Mouse (Mus musculus): Measurements from ENCODE around the gene Oit1. TPM values are rescaled to one million over a fixed set of nuclear protein-coding genes. Genes with fewer than 3 reads are reported as not detected.

Gene Oit1
- polyA plus RNA-seq (2015; fragmentation: Nextera tagmentation; extraction: Ambion mirVana) = 0.22 and 1.7 TPM in 2 replicates

DNA sequence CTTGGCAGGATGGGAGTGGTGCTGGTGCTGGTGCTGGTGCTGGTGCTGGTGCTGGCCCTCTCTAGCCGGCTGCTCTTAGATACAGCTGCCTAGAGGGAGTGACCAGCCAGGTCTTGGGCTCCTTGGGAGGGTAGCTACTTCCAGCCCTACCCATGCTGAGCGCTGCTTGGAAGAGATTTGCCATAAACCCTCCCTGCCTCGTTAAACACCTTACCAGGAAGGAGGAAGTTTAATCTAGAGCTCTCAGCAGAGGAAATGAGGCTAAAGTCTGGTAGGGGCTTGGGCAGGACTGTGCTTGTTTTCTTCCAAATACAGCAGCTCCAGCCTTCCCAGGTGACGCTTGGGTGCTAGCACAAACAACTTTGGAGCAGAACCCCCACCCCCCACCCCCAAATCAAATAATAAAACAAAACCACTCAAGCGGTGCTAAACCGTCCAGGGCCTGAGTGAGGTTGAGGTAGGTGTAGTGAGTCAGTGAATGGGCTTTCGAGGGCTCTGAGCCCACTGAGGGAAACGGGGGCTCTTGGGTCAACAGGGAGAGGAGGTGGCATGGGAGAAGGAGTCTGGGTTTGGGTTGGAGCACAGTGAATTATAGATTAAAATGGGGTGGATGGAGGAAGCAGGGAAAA, at the start of gene Oit1:
Gene Oit1, minus strand, starts transcription at position 70 of the 629 bp plus-strand sequence.
- 64% methylated on average over 8 of the region's 8 CpGs for WGBS
- Histone ChIP-seq H3K4me2 (no peak within 1 kb of the TSS), H3K9me3 (0 out of 2 replicates have a peak, but pooled peaks cover 3% of the 10 kb centered on the region), H3K27me3 (no peaks in the 10 kb centered on the region), H3K4me1 (no peaks in the 10 kb centered on the region), H3K9ac (no peak within 1 kb of the TSS), H3K27ac (no peak within 1 kb of the TSS), H3K36me3 (no peaks in the 10 kb centered on the region), H3K4me3 (no peak within 1 kb of the TSS)
- ATAC-seq (ENCODE audit: insufficient number of reproducible peaks, insufficient read depth, low FRiP score, low TSS enrichment, low read depth) = no peak

DNA sequence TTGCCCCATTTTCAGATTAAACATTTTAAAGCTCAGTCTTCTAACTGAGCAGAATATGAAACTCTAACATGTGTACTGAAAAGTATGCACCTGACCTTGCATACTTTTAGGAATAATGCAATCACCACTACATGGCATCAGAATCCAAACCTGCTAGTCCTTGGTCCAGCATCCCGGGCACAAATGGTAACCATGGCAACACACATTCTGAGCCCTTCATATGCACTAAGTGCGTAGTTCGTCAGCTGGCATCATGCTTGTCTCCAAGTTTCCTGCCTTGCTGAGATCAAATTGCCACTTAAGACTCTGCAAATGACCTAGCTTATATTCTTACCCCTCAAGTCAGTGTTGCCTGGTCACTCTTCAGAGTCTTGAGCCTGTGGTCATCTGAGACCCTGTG, 44.3 kb upstream of the Oit1 start:
- no peak overlapping the region for H3K4me3 ChIP-seq
- peaks cover 15% of the 10 kb centered on the region for H3K4me1 ChIP-seq
- H3K9me3 ChIP-seq = no peaks in the 10 kb centered on the region
- no peak for ATAC-seq (ENCODE audit: insufficient number of reproducible peaks, insufficient read depth, low FRiP score, low TSS enrichment, low read depth)
- no peak overlapping the region for H3K4me2 ChIP-seq
- WGBS = 78% methylated on average over 3 of the region's 3 CpGs
- H3K27ac ChIP-seq = no peak overlapping the region
- H3K27me3 ChIP-seq = no peaks in the 10 kb centered on the region
- no peaks in the 10 kb centered on the region for H3K36me3 ChIP-seq
- H3K9ac ChIP-seq = no peak overlapping the region

DNA sequence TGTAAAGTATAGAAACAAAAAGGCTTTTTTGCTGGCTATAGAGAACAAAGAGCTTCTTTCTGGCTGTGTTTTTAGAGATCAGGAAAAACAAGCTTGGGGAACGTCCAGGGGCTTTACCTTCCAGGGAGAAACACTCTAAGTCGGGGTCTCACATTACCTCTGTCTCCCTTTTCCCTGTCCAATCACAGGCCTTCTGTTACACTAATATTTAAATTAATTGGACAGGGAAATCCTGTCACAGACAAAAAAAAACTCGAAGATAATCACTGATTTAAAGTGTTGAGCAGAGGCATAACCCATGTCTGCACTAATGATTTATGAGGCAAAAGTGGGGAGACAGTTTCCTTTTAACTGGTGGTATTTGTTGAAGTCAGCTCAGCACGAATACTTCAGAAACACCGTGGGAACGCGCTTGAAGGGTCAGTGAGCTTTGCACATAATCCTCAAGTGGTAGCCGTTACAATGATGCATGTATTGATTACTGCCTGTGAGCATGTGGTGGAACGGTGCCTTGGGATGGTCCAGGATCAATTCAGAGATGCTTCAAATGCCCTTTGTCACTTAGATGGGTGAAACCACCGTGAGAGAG, 42.7 kb upstream of the Oit1 start:
- Histone ChIP-seq H3K4me1 (peaks cover 15% of the 10 kb centered on the region), H3K4me3 (0 out of 2 replicates have a peak overlapping the region, but pooled peaks have one; percentile 1), H3K9ac (no peak overlapping the region), H3K9me3 (no peaks in the 10 kb centered on the region), H3K27me3 (no peaks in the 10 kb centered on the region), H3K36me3 (no peaks in the 10 kb centered on the region), H3K4me2 (peak overlapping the region; percentile 46), H3K27ac (peak overlapping the region; percentile 78)
- 19% methylated on average over 10 of the region's 10 CpGs for WGBS
- no peak for ATAC-seq (ENCODE audit: insufficient number of reproducible peaks, insufficient read depth, low FRiP score, low TSS enrichment, low read depth)

DNA sequence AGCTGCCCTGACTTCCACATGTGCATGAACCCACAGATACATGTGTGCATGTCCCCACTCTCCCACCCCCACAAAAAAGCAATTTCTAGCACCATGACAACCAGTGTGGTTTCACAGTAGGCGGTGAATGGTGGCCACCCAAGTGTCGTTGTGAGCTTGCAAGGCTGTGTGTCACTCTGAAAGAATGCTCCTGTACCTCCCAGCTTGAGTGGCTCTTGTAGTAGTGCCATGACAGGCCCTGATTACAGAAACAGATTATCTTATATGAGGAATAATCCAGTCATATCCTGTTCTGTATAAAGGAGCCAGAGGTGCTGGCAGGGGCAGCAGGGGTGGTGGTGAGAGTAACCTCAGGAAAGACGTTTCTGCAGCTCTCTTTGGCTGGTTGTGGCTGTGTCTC, 40.1 kb upstream of the Oit1 start:
- Histone ChIP-seq H3K9ac (no peak overlapping the region), H3K36me3 (no peaks in the 10 kb centered on the region), H3K27me3 (no peaks in the 10 kb centered on the region), H3K4me2 (no peak overlapping the region), H3K27ac (no peak overlapping the region), H3K4me3 (no peak overlapping the region), H3K4me1 (peaks cover 15% of the 10 kb centered on the region), H3K9me3 (no peaks in the 10 kb centered on the region)
- no peak for ATAC-seq (ENCODE audit: insufficient number of reproducible peaks, insufficient read depth, low FRiP score, low TSS enrichment, low read depth)
- 52% methylated on average over 3 of the region's 3 CpGs for WGBS

DNA sequence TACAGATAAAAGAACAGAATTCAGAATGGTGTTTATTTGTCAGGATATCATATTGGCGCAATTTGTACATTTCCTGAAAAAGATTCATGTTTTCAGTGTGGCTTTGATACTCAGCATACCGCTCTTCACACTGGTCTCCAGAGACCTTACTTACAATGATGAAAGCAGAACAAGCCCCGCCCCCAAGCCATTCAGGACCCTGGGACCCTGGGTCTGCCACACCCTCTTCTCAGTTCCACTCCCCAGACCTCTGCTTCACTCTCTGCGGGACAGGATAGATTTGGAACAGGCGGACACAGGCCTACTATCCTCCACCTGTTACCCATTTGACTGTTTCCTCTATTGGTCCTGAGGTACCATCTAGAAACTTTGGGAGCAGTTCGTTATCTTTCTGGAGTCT, 27.4 kb upstream of the Oit1 start:
- Histone ChIP-seq H3K27me3 (no peaks in the 10 kb centered on the region), H3K4me3 (no peak overlapping the region), H3K9ac (no peak overlapping the region), H3K36me3 (no peaks in the 10 kb centered on the region), H3K9me3 (no peaks in the 10 kb centered on the region), H3K27ac (no peak overlapping the region), H3K4me1 (peaks cover 5% of the 10 kb centered on the region; the same call in 1 of the 2 replicates), H3K4me2 (no peak overlapping the region)
- no peak for ATAC-seq (ENCODE audit: insufficient number of reproducible peaks, insufficient read depth, low FRiP score, low TSS enrichment, low read depth)
- 45% methylated on average over 6 of the region's 6 CpGs for WGBS

DNA sequence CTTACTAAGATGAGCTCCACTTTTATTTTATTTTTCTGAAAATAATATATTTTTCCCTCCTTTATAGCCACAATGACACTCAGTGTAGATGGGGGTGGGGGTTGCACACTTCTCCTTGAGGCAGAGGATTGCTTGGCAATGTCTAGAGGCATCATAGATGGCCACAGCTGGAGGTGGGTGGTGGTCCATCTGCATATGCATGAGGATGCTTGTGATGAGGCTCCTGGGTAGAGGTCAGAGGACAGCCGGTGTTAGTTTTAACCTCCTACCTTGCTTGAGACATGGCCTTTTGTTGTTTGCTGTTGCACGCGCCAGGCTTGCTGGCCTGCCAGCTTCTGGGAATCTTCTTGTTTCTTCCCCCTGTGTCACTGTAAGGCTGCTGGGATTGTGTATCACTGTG, 24.8 kb upstream of the Oit1 start:
- Histone ChIP-seq H3K27ac (no peak overlapping the region), H3K4me2 (no peak overlapping the region), H3K9me3 (no peaks in the 10 kb centered on the region), H3K9ac (no peak overlapping the region), H3K27me3 (no peaks in the 10 kb centered on the region), H3K4me1 (peaks cover 5% of the 10 kb centered on the region; the same call in 1 of the 2 replicates), H3K36me3 (no peaks in the 10 kb centered on the region), H3K4me3 (no peak overlapping the region)
- WGBS = 83% methylated on average over 3 of the region's 3 CpGs
- no peak for ATAC-seq (ENCODE audit: insufficient number of reproducible peaks, insufficient read depth, low FRiP score, low TSS enrichment, low read depth)

DNA sequence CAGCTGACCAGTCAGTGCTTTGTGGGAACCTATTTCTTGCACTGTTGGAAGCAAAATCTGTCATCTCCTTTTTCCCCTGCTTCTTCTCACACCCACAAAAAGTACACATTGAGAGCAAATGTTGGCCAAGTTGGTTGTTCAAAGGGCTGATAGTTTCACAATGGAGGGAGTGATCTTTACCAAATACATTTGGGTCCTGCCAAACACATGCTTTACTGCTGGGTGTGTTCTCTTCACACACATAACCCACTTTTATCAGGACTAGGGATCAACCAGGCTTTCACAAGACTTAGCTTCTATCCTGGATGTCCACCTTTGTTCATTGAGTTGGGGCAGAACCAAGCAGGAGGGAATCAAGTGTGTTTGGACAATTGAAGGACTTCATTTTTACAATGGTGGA, 20.0 kb upstream of the Oit1 start:
- no peak overlapping the region for H3K27ac ChIP-seq
- ATAC-seq (ENCODE audit: insufficient number of reproducible peaks, insufficient read depth, low FRiP score, low TSS enrichment, low read depth) = no peak
- H3K4me1 ChIP-seq = 0 out of 2 replicates have a peak, but pooled peaks cover 7% of the 10 kb centered on the region
- H3K27me3 ChIP-seq = no peaks in the 10 kb centered on the region
- H3K4me2 ChIP-seq = no peak overlapping the region
- no peak overlapping the region for H3K4me3 ChIP-seq
- no peak overlapping the region for H3K9ac ChIP-seq
- no peaks in the 10 kb centered on the region for H3K9me3 ChIP-seq
- H3K36me3 ChIP-seq = no peaks in the 10 kb centered on the region

DNA sequence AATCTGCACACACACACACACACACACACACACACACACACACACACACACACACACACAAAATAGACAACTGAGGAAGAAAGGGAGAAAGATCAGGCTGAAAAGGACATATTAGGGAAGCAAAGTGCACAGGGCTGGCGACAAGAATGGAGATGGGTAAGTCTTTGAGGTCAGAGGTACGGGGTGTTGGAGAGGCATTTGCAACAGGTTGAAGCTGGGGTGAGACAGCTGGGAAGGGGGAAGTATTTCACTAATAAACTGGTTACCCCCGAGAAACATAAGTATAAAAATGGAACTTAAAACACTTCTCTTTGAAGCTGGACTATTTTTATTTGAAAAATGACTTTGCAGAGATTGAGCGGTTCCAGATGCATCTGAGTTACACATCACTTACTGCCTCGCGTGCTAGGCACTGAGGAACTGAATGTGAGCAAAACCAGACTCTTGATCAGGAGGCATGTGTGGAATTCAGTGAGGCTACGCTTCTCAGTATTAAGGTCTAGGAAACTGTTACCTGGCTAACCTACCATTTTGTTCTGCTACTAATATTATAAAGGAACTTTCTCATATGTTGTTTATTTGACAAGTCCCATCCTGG, 17.2 kb upstream of the Oit1 start:
- Histone ChIP-seq H3K9me3 (no peaks in the 10 kb centered on the region), H3K4me2 (no peak overlapping the region), H3K27me3 (no peaks in the 10 kb centered on the region), H3K27ac (no peak overlapping the region), H3K4me1 (0 out of 2 replicates have a peak, but pooled peaks cover 7% of the 10 kb centered on the region), H3K9ac (no peak overlapping the region), H3K36me3 (no peaks in the 10 kb centered on the region), H3K4me3 (no peak overlapping the region)
- 43% methylated on average over 7 of the region's 7 CpGs for WGBS
- no peak for ATAC-seq (ENCODE audit: insufficient number of reproducible peaks, insufficient read depth, low FRiP score, low TSS enrichment, low read depth)

DNA sequence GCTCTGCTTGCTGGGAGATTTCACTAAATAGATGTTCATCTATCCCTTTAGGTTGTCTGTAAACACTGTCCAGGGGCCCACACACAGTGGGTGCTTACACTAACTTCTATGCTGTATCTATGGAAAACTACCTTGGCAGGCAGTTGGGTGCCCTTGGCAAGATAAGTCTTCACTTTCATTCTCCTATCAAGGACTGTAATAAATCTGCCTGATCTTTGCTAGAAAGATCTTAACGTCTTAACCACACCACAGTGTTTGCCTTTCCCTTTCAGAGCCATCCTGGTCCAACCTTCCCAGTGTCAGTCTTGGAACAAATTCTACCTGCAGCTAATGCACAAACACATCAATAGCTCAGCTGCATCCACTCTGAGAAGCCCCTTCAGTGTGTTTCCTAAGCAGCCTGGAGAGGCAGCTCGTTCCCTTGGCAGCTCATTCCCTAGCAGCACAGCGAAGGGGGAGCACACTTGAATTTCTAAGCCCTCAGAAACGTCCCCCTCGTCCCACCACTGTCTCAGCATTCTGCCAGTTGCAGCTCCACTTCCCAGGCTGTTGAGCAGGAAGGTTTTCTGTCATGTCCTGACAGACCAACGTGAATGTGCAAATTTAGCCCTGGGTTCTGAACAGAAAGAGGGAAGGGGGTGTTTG, 13.7 kb upstream of the Oit1 start:
- no peaks in the 10 kb centered on the region for H3K27me3 ChIP-seq
- no peak for ATAC-seq (ENCODE audit: insufficient number of reproducible peaks, insufficient read depth, low FRiP score, low TSS enrichment, low read depth)
- no peaks in the 10 kb centered on the region for H3K36me3 ChIP-seq
- WGBS = 52% methylated on average over 6 of the region's 6 CpGs
- H3K9me3 ChIP-seq = no peaks in the 10 kb centered on the region
- no peak overlapping the region for H3K27ac ChIP-seq
- H3K4me2 ChIP-seq = no peak overlapping the region
- no peak overlapping the region for H3K4me3 ChIP-seq
- H3K9ac ChIP-seq = no peak overlapping the region
- 0 out of 2 replicates have a peak, but pooled peaks cover 7% of the 10 kb centered on the region for H3K4me1 ChIP-seq

DNA sequence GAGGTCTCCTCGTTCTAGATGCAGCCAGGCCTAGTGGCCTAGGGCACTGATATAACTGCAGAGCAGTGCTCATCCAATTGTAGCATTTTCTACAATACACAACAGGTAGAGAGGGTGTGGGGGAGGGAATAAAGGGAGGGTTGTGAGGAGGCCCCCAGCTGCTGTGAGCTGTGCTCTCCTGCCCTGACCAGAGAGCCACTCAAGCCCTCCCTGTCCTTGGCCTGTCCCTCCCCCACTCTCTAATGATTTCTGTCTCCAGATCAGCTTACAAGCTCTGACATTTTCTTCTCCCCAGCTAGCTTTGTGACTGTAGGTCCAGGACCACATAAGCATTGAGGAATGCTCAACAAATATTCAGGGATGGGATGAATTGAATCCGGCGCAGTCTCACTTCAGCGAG, 9.2 kb downstream of the Oit1 start:
- H3K9ac ChIP-seq = no peak overlapping the region
- no peaks in the 10 kb centered on the region for H3K27me3 ChIP-seq
- H3K4me1 ChIP-seq = peaks cover 9% of the 10 kb centered on the region
- no peak overlapping the region for H3K27ac ChIP-seq
- H3K4me2 ChIP-seq = no peak overlapping the region
- no peaks in the 10 kb centered on the region for H3K9me3 ChIP-seq
- no peak for ATAC-seq (ENCODE audit: insufficient number of reproducible peaks, insufficient read depth, low FRiP score, low TSS enrichment, low read depth)
- H3K36me3 ChIP-seq = no peaks in the 10 kb centered on the region
- 63% methylated on average over 4 of the region's 4 CpGs for WGBS
- no peak overlapping the region for H3K4me3 ChIP-seq

DNA sequence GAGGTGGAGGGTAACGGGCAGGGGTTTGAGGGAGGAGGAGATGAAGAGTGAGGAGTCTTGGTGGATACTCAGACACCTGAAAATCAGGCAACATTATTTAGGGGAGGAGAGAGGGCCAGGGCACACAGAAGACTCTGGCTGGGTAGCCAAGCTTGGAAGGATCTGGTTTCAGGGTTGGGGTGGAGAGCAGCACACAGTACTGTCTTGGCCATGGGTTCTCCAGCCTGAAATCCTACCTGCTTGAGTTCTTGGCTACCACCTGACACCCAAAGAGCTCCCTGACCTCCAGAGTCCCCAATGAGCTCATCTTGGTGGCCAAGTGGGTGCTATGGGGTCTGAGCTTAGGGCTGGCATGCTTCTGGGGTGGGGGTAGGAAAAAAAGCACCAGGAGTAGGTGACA, 9.7 kb downstream of the Oit1 start:
- Histone ChIP-seq H3K27me3 (no peaks in the 10 kb centered on the region), H3K36me3 (no peaks in the 10 kb centered on the region), H3K4me3 (no peak overlapping the region), H3K27ac (no peak overlapping the region), H3K9me3 (no peaks in the 10 kb centered on the region), H3K9ac (no peak overlapping the region), H3K4me1 (peaks cover 9% of the 10 kb centered on the region), H3K4me2 (no peak overlapping the region)
- ATAC-seq (ENCODE audit: insufficient number of reproducible peaks, insufficient read depth, low FRiP score, low TSS enrichment, low read depth) = no peak
- 75% methylated on average over 1 of the region's 1 CpGs for WGBS
